Mouse (Mus musculus) lung, adult 18-20 months (tissue): ENCODE results near the gene Arid3a.
A peak's percentile ranks its signal among the peaks of the same experiment; 100 is the strongest.
"Not testable (repeated sequence)": the region's sequence is repeated elsewhere in the genome, so short reads cannot be mapped to it uniquely, and the experiment has no call there.

Source experiments
- DNase-seq, 2 experiments: peaks; one replicate each; pipeline ENCODE4 v3.0.0; 2022; ENCODE audit warnings: mixed read lengths in 2 of 2

The Arid3a gene

DNA sequence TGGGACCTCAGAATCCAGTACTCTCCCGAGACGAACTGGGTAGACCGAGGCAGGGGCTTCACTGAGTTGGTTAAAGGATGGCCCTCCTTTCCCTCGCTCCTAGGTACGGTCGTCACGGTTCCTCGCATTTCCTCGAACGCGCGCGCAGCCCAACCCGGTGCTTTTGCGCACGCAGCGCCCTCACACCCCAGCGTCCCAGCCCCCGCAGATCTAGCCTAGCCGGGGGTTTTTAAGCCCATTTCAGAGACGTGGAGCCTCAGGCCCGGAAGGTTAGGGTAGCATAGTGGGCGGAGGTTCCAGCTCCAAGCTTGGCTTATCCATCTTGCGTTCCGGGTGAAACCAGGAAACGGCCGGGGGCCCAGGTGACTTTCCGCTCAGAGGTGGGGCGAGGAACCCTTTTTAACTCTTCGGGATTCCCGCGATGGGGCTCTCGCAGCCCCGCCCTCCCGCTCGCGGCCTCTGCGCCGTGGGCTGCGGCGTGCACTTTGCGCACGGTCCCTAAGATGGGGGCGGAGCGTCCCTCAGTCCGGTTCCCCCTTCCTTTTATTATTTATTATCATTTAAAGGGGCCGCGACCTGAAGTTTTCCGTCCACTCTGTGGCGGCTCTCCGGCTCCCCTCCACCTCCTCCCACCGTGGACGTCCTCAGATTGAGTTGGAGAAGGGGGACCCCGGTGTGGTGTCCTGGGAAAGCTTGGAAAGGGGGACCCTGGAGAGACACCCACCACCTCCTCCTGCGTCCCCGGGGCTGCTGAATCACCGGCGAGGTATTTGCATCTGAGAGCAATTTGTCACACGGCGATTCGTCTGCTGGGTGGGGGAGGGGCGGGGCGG is at the start of gene Arid3a:
Gene Arid3a, plus strand, starts transcription at position 553 of the 833 bp plus-strand sequence.
- peak; percentile 91 to 93 for DNase-seq

DNA sequence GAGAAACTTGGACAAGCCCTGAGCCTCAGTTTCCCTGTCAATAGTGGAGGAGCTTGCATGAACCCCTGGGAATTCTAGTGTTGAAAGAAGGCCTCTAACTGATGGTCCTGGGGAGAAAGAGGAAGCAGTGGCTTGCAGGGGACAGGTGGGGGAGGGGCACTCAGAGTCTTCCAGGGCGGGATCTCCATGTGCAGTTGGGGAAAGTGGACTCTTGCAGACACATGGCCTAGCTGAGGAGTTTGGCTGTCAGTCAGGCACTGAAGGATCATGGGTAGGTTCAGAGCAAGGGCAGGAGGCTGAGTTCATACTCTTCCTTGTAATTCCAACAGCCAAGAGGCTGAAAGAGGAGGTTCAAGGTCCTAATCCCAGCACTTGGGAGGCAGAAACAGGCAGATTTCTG is 49.7 kb upstream of the Arid3a start:
- DNase-seq: no peak

DNA sequence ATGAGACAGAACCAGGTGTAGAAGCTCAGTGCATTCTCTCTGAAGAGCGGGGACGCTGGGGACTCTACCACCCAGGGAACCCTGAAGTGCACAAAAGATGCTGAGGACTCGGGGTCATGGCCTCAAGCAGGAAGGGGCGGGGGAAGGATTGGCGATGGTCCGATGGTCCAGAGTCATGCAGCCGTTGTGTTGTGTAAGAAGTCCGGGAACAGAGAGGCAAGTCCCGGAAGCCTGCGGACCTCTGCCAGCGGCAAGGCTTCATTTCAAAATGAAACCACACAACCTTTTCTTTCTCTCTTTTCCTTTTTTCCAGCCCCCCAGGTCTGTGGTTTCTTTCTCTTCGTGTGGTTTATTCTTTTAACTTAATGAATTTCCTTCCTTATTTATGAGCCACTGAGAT is 49.1 kb upstream of the Arid3a start:
- DNase-seq: peak; percentile 72 to 74

DNA sequence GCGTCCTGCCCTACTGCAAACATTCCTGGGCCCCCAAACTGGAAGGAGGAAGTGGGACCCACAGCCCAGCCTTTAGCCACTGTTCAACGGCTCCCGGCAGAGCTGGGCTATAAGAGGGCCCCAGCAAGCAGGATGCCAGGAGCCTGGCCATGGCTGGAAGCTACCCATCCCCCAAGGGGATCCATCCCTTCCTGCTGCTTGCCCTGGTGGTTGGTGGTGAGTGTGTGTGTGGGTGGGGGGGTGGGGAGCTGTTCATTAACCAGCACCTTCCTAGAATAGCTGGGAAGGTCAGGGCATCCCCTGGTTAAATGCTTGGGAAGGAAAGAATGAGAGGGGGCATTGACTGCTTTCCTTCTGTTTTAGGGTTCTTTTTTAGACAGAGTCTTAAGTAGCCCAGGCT is 47.3 kb upstream of the Arid3a start:
- DNase-seq: no peak

DNA sequence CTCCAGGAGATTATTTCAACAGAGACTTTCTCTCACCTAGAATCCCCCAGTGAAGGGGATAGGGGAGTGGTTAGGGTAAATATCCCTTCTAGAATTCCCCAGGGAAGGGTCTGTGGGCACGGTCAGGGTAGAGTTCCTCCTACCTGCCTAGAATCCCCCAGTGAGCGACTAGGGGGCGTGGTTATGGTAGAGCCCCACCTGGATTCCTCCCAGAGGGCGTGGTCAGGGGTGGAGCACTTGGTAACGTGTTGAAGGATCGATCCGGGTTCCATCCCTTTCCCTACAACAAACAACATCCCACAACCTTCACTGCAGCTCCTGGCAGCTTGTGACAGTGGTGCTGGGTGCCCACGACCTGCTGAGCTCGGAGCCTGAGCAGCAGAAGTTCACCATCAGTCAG is 46.1 kb upstream of the Arid3a start:
- DNase-seq: no peak

DNA sequence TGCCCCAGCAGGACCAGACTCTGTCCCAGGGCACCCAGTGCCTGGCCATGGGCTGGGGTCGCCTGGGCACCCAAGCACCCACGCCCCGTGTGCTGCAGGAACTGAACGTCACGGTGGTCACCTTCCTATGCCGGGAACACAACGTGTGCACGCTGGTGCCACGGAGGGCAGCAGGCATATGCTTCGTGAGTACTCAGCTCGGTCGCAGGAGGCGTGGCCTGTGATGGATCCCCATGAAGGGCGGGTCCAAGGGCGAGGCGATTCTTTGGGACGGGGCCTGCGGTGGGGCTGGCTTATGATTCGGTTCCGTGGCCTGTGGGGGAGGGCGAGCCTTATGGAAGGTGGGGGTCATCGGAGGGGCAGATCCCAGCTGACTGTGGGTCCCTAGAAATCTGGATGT is 44.9 kb upstream of the Arid3a start:
- DNase-seq: no peak

DNA sequence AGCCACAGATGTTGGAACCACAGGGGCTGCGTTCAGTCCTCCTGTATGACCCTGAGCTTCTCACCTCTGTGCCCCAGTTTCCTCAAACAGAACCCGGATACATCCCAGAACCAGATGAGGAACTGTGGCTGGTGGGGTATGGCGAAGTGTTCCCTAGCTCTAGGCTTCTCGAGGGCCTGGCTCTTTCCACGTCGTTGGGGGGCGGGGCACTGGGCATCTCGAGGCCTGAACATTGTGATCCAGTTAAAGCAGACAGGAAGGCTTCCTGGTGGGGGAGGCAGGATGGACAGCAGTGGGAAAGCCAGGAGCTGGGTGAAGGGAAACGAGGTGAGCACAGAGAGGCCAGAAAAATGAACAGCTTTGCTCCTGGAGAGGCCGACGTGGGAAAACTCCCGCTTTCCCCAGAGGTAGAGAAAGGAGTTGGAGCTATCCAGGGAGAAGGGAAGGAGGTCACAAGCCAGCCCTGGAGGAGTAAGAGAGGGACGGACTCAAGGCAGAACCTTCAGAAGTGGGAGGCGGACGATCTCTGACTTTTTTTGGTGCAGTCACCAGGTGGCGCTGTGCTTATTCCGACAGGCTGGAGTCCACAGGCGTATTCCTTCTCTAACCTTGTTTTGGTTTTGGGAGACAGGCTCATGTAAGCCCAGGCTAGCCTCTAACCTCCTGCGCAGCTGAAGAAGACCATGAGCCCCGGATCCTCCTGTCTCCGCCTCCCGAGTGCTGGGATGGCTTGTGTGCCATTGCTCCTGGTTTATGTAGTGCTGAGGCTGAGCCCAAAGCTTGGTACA is 43.4 kb upstream of the Arid3a start:
- DNase-seq: peak; percentile 80 to 84

DNA sequence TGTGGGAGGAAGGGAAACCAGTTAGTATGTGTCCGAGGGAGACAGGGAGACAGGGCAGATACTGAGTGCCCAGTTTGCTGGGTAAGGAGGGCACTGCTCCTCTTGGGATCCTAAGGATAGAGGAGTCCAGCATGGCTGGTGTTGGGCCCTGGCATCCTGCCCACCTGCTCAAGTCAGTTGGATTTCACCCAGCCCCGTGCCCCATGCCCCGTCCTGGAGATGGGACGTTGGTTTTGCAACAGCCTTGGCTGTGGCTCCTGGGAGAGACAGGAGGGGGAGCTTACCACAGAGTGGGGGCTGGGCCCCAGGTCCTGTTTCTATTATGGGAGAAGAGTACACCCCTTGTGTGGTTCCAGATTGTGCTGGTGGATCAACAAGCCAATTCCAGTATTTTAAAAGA is 42.4 kb upstream of the Arid3a start:
- peak; percentile 74 to 79 for DNase-seq

DNA sequence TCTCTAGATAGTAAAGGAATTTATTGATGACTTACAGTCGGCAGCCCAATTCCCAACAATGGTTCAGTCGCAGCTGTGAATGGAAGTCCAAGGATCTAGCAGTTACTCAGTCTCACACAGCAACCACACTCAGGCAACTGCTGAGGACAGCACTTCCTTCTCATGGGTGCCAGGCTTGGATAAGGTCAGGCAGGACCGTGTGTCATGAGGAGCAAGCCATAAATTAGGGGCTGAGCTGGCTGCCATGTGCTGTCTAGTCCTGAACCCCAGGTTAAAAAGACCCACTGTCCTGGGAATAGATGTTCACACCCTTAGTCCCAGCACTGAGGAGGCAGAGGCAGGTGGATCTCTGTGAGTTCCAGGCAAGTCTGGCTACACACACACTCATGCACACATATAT is 41.9 kb upstream of the Arid3a start:
- not testable (repeated sequence) for DNase-seq

DNA sequence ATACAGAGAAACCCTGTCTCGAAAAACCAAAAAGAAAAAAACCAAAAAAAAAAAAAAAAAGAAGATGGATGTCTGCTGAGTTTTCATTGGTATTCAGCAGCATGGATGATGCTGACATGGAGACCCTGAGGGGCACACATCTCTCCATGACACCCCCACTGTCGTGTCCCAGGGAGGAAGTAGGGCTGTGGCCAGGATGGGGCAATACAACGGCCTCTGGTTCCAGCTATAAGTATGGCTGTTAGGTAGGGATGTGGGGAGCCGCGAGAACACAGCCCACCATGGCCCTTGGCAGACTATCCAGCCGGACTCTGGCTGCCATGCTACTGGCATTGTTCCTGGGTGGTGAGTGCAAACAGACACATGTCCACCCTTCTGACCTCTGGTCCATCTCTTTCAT is 40.8 kb upstream of the Arid3a start, which contains the start of gene Elane:
Gene Elane, plus strand, starts transcription at position 194 of the 400 bp plus-strand sequence.
- no peak for DNase-seq

DNA sequence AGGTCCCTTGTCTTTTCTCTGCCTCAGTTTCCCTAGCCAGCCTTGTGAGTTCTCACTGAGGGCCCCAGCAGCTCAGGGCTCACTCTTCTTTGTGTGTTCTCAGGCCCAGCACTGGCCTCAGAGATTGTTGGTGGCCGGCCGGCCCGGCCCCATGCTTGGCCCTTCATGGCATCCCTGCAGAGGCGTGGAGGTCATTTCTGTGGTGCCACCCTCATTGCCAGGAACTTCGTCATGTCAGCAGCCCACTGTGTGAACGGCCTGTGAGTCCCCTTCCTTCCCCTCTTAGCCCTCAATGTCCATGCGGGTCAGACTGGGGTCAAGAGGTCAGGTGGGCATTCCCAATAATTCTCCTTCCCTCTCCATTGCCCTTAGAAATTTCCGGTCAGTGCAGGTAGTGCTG is 40.2 kb upstream of the Arid3a start:
- DNase-seq: no peak

DNA sequence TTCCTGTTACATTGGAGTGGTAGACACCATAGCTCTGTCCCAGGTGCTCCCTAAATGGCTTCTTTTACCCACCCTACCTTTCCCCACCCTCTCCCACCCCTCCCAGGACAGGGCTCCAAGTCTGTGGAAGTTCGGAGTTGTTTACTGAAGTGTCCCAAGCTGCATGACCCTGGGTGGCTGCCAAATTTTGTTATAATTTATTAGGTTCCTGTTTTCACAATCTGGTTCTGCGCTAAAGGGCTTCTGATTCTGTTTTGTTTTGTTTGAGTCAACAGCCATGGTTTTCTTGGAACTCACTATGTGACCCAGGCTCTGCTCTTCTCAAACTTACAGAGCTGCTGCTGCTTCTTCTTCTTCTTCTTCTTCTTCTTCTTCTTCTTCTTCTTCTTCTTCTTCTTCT is 37.5 kb upstream of the Arid3a start:
- DNase-seq: no peak

DNA sequence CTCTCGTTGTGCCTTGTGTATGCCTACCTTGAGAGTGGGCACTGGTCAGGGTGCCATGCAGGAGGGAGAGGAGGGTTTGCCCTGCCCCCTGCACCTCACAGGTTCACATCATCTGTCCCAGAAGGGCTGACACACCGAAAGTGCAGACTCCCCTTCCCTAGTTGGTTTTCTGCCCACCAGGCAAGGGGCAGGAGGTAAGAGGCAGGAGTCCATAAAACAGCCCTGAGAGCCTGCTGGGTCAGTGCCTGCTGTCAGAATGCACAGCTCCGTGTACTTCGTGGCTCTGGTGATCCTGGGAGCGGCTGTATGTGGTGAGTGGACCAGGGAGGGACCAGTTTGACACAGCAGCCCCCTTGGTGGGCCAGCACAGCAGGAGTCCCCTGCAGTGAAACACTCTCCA is 36.2 kb upstream of the Arid3a start, which contains the start of gene Cfd:
Gene Cfd, plus strand, starts transcription at position 184 of the 400 bp plus-strand sequence.
- DNase-seq: no peak

DNA sequence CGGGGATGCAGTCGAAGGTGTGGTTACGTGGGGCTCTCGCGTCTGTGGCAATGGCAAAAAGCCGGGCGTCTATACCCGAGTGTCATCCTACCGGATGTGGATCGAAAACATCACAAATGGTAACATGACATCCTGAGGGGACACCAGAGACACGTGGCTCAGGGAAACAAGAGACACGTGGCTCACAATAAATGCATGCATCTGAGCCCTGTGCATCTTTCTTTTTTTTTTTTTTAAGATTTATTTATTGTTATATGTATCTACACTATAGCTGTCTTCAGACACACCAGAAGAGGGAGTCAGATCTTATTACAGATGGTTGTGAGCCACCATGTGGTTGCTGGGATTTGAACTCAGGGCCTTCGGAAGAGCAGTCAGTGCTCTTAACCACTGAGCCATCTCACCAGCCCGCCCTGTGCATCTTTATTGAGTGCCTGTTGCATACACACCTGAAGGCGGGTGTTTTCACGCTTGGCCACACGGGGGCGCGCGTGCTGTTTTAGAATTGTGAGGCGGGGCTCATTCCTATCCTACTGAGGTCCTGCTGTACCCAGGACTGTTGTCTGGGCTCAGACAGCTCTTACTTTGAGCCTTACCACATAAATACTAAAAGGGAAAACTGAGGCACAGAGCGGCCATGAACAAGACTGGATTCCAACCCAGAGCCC is 34.3 kb upstream of the Arid3a start:
- DNase-seq: peak; percentile 70 to 79

DNA sequence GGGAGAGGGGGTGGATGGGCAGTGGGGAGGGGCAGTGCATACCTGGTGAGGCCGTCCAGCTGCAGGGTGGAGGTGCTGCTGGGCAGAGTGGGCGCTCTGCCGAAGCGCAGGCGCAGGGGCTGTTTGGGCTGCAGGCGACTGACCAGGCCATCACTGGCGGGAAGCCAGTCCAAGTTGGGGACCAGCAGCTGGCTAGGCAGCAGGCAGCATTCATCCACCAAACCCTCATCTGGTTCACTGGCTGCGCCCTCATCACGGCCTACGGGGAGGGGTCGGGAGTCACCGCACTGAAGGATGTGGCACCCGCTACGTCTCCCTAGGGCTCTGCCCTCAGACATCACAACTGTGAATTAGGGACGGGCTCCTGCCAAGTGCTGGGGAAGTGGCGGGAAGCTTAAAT is 30.5 kb upstream of the Arid3a start:
- no peak for DNase-seq

DNA sequence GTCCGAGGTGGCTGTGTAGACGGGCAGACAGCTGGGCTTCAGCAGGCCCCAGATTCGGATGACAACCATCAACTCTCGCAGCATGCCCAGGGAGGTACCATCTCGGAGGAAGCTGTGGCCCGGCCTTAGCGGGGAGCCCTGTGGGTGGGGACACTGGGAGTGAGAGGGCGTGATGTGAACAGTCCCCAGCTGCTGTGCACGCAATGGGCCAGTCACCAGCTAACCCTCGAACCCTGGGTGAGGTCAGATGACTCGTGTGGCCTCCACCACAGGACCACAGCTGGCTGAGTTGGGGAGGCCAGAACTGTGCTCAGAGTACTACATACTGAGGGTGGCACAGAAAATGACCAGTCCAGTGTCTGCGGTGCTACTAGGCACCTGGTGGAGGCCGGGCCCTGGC is 30.0 kb upstream of the Arid3a start:
- DNase-seq: peak in 1 of 2 experiments; percentile 64

DNA sequence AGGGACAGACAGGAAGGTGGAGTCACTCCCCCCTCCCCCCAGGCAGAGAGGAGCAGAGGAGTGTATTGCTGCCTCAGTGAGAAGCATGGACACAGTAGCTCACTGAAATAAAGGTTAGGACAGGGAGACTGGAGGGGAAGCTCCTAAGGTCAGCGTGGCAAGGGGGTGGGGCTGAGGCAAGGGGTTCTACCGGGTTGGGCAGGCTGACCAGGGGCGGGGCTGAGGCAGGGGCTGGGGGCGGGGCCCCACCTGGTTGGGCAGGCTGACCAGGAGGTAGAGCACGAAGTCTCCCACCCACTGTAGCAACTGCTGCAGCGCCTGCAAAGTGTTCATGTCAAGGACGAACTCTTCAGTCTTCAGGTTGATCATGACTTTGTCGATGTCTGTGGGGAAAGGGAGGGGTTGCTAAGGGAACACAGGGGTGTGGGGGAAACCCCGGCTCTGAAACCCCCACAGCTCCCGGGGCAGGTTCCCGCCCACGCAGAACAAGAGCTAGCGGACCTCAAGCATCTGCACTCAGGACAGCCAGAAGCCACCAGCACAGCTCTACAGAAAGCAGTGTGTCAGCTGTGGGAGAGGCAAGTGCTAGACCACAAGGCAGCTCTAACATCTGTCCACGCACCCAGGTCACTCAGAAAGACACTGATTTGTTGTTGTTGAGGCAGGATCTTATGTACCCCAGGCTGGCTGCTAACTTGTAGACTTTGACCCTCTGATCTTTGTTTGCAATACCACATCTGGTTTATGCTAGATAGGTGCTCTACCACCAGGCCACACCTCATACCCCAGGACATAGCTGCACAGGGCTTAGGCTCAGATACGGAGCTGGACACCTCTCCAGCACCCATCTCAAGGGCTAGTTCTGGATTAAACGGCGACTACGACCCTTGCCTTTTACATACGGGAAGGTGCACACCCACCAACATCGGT is 29.3 kb upstream of the Arid3a start:
- no peak for DNase-seq

DNA sequence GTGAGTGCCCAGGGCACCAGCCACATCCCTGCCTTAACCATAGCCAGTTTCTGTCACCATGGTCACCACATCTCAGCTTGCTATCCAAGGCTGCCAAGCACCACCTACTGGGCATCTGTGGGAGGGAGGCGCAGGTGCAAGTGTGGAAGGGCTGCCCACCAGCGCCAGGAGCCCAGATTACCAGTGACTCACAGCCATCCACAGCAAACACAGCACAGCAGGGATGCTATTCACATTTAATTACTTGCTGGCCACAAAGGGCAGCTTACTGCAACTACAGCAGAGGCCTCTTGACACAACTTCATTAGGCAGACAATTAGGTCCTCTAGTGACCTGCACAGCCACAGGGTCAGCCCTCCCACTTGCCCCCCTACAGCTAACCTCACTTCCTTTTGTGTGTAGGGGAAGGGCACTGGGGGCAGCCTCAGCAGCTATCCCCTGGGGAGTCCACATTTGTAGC is 25.9 kb upstream of the Arid3a start:
- DNase-seq: no peak

DNA sequence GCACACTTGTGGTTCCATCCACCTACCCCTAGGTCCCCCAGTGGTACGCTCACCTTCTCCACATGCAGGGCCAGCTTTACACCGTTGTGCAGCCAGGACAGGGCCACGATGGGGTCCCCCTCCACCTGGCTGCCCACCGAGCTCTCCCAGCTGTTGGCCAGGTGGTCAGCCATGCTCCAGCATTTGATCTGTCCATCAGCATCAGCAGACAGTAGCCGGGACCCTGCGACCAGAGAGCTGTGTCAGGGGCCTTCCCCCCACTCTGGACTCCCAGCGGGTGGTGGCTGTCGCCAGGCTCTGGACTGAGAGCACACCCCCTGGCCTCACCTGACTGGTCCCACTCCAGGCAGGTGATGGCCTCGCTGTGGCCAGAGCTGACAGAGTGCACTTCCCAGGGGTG is 20.1 kb upstream of the Arid3a start:
- no peak for DNase-seq

DNA sequence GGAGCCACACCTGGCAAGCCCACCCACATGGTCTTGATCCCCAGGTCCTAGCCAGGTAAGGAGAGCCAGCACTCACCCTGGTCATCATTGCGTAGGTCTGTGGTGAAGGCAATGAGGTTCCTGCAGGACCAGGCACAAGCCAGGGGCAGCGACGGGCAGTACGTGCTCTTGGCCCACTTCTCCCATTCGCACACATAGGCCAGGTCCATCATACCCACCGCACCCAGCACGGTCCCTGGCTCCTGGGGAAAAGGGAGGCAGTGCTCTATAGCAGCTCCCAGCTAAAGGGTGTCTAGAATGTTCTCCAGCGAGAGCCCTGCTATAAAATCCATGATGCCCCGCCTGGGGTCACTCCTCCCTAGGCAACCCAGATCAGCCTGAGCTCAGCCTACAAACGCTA is 19.4 kb upstream of the Arid3a start:
- no peak for DNase-seq

DNA sequence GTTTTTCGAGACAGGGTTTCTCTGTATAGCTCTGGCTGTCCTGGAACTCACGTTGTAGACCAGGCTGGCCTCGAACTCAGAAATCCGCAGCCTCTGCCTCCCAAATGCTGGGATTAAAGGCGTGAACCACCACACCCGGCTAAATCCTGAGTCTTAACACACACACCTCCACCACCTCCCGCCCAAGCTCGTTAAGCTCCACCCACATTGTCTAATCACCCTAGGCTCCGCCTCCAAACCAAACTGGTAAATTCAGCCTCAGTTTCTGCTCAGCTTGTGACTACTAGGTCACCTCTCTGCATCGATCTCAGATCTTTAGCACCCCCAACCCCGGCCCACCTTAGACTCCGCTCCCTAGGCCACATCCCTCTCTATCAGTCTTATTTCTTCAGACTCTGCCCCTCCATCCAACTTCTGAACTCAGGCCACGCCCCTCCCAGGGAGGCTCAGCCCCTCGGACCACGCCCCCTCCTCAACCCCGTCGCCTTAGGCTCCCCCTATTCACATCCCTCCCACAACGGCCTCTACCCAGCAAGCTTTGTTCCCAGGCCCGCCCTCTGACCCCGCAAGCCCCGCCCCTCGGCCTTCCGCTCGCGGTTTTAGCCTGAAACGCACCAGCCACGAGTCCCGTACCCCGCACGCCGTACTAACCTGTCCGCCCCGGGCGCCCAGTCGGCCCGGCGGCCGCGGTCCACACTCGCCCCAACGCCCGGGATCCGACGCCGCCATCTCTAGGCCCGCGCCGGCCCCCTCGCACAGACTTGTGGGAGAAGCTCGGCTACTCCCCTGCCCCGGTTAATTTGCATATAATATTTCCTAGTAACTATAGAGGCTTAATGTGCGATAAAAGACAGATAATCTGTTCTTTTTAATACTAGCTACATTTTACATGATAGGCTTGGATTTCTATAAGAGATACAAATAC is 18.4 kb upstream of the Arid3a start, which contains the start of gene Med16:
Gene Med16, minus strand, starts transcription at position 757 of the 925 bp plus-strand sequence.
- peak; percentile 97 to 98 for DNase-seq
